Mouse (Mus musculus) kidney, adult 10 weeks (tissue): Measurements from ENCODE around the gene Kbtbd7. TPM values are rescaled to one million over a fixed set of nuclear protein-coding genes. Genes with fewer than 3 reads are reported as not detected.

Experiments
- polyA plus RNA-seq: library from polyadenylated mRNA; stranded (reverse); fragments of 350-450 nt; fragmentation: Illumina TruSeq; extraction: RNeasy Lipid Tissue Mini Kit (QIAGEN cat#74804); gene quantifications from one replicate; pipeline ENCODE4 v1.2.3, GENCODE M21; 2014; ENCODE audit warnings: low read depth, low replicate concordance

The Kbtbd7 gene
- 41.4 TPM for polyA plus RNA-seq

GRCm38 (mm10) chr14:79425979-79426729 is at the start of gene Kbtbd7:
TSS of gene Kbtbd7 (plus strand) at chr14:79426511.

GRCm38 (mm10) chr14:79390265-79390926 is 35.9 kb upstream of the Kbtbd7 start, which contains the start of gene Naa16:
TSS of gene Naa16 (minus strand) at chr14:79390778.

GRCm38 (mm10) chr14:79397321-79398122 is 28.8 kb upstream of the Kbtbd7 start, which contains the start of gene Mtrf1:
TSS of gene Mtrf1 (plus strand) at chr14:79397772.

DNA sequence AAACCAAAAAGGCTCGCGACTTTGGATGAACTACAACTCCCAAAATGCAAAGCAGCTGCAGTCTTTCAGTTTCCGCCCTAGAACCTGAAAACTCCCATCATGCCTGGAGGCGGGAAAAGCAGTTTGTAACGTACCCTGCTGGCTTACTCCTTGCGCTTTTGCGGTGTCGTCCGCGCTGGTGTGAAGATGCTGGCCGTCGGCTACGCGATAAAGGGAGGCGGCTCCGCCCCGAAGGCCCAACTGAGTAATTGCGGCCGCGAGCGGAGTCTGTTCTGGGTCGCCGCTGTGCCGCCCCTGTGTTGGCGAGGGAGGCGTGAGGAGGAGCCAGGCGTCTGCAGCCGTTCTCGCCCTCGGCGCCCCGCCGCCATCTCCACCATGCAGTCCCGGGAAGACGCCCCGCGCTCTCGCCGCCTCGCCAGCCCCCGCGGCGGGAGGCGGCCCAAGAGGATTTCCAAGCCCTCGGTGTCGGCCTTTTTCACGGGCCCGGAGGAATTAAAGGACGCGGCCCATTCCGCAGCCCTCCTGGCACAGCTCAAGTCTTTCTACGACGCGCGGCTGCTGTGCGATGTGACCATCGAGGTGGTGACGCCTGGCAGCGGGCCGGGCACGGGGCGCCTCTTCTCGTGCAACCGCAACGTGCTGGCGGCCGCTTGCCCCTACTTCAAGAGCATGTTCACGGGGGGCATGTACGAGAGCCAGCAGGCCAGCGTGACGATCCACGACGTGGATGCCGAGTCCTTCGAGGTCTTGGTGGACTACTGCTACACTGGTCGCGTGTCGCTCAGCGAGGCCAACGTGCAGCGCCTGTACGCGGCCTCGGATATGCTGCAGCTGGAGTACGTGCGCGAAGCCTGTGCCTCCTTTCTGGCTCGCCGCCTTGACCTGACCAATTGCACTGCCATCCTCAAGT is 25.6 kb downstream of the Kbtbd7 start, which contains the start of gene Kbtbd6:
Kbtbd6 (plus strand) TSS at position 155 of the 910 bp plus-strand sequence.

Other genes starting within 250 kb of the Kbtbd7 start
- gene Zfp957, start 179.1 kb upstream of the Kbtbd7 start, polyA plus RNA-seq = not detected
- 10.0 TPM for gene Rgcc, start 124.9 kb upstream of the Kbtbd7 start, polyA plus RNA-seq
- gene Naa16, start 35.7 kb upstream of the Kbtbd7 start, polyA plus RNA-seq = 45.3 TPM
- gene Mtrf1, start 28.7 kb upstream of the Kbtbd7 start, polyA plus RNA-seq = 25.4 TPM
- gene Kbtbd6, start 25.3 kb downstream of the Kbtbd7 start, polyA plus RNA-seq = 0.49 TPM
- gene Elf1, start 54.7 kb downstream of the Kbtbd7 start, polyA plus RNA-seq = 61.3 TPM
- gene Wbp4, start 55.0 kb downstream of the Kbtbd7 start, polyA plus RNA-seq = 42.6 TPM
- gene Sugt1, start 161.2 kb downstream of the Kbtbd7 start, polyA plus RNA-seq = 229 TPM
- gene Cnmd, start 235.7 kb downstream of the Kbtbd7 start, polyA plus RNA-seq = 0.40 TPM